Mouse (Mus musculus) bone marrow macrophage, adult 2 months (primary cell): ENCODE results near the gene Slc39a10.

Experiments used
- CTCF ChIP-seq: IDR thresholded peaks from 2 replicates; pipeline ENCODE4 v1.5.1; 2012; ENCODE audit warnings: low read depth, mild to moderate bottlenecking, low read length, moderate library complexity
- POLR2A ChIP-seq: IDR thresholded peaks from 2 replicates; pipeline ENCODE4 v1.6.1; 2012; ENCODE audit warnings: mild to moderate bottlenecking, low read depth, low read length, borderline replicate concordance

DNA sequence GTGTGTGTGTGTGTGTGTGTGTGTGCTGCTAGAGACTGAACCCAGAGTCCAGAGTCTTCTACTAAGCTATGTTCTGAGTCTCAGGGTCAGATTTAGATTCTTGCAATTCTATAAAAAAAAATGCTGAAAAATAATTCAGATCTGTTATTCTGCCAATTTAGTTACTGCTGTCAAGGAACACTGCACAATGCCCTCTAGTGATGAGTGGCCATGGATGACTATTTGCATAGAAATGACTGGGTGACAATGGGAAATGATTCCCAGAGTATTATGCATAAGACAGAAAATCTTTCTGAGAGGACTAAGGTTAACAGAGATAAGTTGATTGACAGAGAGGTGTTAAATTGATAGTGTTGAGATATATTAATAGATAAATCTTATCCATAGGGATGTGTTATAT, 32.3 kb upstream of the Slc39a10 start:
- no peak for TF ChIP-seq POLR2A
- no peak for TF ChIP-seq CTCF
